Mouse (Mus musculus): Measurements from ENCODE around the gene Dbi. TPM values are rescaled to one million over a fixed set of nuclear protein-coding genes. Genes with fewer than 3 reads are reported as not detected.

Dbi gene
- polyA plus RNA-seq, 1 experiment, result 247 TPM

DNA sequence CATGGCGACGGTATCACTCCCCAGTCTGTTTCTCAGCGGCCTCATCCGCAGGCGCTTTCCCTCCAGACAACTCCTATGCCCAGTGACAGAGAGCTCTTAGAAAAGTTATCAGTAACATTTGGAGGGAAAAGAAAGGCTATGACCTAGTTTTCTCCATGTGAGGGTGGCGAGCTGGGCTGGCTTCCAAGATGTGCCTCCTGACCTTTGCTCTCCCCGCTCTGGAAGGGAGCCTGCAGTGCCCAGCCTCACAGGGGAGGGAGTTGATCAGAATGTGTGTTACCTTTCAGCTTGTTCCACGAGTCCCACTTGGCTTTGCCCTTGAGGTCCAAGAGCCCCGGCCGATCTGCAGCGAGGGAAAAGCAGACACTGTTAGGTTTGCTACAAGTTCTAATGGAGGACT lies 4.8 kb downstream of the Dbi start:
- TF ChIP-seq POLR2A (IDR thresholded peaks at IDR 0.05; ENCODE audit: control insufficient read depth, extremely low read depth, insufficient read depth, low read length, poor library complexity) (no peak), CTCF (IDR thresholded peaks at IDR 0.05; ENCODE audit: borderline replicate concordance, control insufficient read depth, extremely low read depth, insufficient read depth, low read length, poor library complexity) (no peak)
- H3K27me3 ChIP-seq (ENCODE audit: control insufficient read depth, insufficient read depth, low read length), result no peaks in the 10 kb centered on the region
- no peak for DNase-seq
- 97% methylated on average over 11 of the region's 11 CpGs for WGBS
- H3K4me3 ChIP-seq (ENCODE audit: control insufficient read depth, insufficient read depth, low read length), result no peak overlapping the region
- no peak overlapping the region for H3K27ac ChIP-seq (ENCODE audit: control insufficient read depth, insufficient read depth, low read length)
- peaks cover 28% of the 10 kb centered on the region for H3K36me3 ChIP-seq (ENCODE audit: control insufficient read depth, insufficient read depth, low read length)
- peaks cover 11% of the 10 kb centered on the region for H3K4me1 ChIP-seq (replicated peaks; ENCODE audit: control insufficient read depth, insufficient read depth, low read length)

DNA sequence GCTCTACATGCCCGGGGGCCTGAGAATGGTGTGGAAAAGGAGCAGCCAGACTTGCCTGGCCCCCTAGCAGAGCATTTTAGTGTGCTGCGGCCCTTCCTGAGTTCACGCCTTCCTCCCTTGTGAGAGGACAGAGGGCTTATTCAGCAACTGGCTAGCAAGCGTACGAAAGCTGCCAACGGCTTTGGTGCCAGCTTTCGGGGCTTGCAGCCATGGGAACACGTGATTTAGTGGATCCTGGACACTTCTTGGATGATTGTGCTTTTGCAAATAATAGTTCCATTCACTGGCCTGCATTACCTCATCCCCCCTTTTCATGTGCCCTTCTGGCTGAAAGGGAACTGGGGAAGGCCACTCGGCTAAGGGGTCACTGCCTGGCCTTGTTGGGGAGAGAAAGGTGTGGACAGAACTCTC lies 5.2 kb downstream of the Dbi start:
- Histone ChIP-seq H3K4me1 (replicated peaks; ENCODE audit: control insufficient read depth, insufficient read depth, low read length) (peaks cover 11% of the 10 kb centered on the region), H3K36me3 (ENCODE audit: control insufficient read depth, insufficient read depth, low read length) (peaks cover 28% of the 10 kb centered on the region), H3K4me3 (ENCODE audit: control insufficient read depth, insufficient read depth, low read length) (no peak overlapping the region), H3K27ac (ENCODE audit: control insufficient read depth, insufficient read depth, low read length) (no peak overlapping the region), H3K27me3 (ENCODE audit: control insufficient read depth, insufficient read depth, low read length) (no peaks in the 10 kb centered on the region)
- WGBS, result 96% methylated on average over 9 of the region's 9 CpGs
- TF ChIP-seq CTCF (IDR thresholded peaks at IDR 0.05; ENCODE audit: borderline replicate concordance, control insufficient read depth, extremely low read depth, insufficient read depth, low read length, poor library complexity), result no peak
- no peak for TF ChIP-seq POLR2A (IDR thresholded peaks at IDR 0.05; ENCODE audit: control insufficient read depth, extremely low read depth, insufficient read depth, low read length, poor library complexity)
- no peak for DNase-seq

DNA sequence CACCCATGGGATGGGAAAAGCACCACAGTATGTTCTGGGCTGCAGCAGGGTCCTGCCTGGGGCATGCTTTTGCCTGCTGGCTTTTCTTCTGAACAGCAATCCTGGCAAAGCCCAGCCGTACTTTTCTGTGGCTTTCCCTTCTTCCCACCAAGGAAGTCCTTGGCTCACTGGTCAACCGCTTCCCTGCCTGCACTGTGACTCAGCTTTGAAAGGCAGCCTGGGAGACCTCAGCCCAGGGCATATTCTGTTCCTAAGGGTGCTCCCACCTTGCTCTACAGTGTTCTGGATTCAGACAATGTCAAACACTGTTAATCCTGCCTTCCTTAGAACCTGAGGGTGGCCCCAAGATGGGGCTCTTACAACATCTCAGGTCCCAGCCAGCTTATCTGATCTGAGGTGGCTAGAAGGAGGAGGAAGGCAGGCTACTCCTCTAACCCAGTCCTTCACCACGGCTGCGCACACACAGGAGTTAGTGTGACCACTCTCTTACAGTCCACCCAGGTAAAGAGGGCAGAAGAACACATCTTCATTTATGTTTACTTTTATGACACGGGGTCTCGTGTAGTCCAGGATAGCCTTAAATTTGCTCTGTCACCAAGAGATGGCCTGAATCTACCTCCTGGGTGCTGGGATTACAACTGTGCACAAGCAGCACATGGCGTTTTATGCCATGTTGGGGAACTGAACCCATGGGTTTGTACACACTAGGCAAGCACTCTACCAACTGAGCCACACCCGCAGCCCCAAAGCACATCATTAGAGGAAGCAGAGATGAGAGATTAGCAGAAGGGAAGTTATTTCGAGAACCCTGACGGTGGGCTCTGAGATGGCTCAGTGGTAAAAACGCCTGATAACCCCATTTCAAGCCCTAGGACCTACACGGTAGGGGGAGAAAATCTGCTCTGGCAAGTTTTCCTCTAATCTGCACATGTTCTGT lies 8.4 kb downstream of the Dbi start:
- DNase-seq, result no peak
- WGBS, result 78% methylated on average over 12 of the region's 12 CpGs

DNA sequence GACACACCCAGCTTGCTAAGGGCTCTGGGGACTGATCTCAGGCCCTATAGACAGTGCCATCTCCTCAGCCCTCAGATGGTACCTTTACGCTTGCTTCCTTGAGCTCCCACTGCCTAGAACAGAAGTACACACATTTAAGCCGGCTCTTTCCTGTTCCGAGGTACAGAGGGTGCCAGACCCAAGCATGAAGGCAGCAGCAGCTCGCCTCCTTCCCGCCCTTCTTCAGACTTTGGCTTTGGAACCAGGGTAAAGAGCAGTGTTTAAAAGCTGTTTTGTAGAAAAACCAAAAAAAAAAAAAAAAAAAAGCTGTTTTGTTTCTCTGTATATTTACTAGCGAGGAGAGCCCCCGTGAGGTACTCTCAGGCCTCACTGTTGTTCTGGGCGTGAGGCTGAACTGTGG lies 9.1 kb downstream of the Dbi start:
- 98% methylated on average over 8 of the region's 8 CpGs for WGBS
- Histone ChIP-seq H3K4me1 (replicated peaks; ENCODE audit: control insufficient read depth, insufficient read depth, low read length) (no peaks in the 10 kb centered on the region), H3K4me3 (ENCODE audit: control insufficient read depth, insufficient read depth, low read length) (no peak overlapping the region), H3K36me3 (ENCODE audit: control insufficient read depth, insufficient read depth, low read length) (peaks cover 28% of the 10 kb centered on the region), H3K27me3 (ENCODE audit: control insufficient read depth, insufficient read depth, low read length) (no peaks in the 10 kb centered on the region), H3K27ac (ENCODE audit: control insufficient read depth, insufficient read depth, low read length) (no peak overlapping the region)
- TF ChIP-seq POLR2A (IDR thresholded peaks at IDR 0.05; ENCODE audit: control insufficient read depth, extremely low read depth, insufficient read depth, low read length, poor library complexity) (no peak), CTCF (IDR thresholded peaks at IDR 0.05; ENCODE audit: borderline replicate concordance, control insufficient read depth, extremely low read depth, insufficient read depth, low read length, poor library complexity) (no peak)
- DNase-seq, result no peak

More for the DNA sequence above, 8.4 kb downstream of the Dbi start:
- TF ChIP-seq POLR2A (IDR thresholded peaks at IDR 0.05; ENCODE audit: control insufficient read depth, extremely low read depth, insufficient read depth, low read length, poor library complexity) (no peak), CTCF (IDR thresholded peaks at IDR 0.05; ENCODE audit: borderline replicate concordance, control insufficient read depth, extremely low read depth, insufficient read depth, low read length, poor library complexity) (no peak)
- no peak overlapping the region for H3K27ac ChIP-seq (ENCODE audit: control insufficient read depth, insufficient read depth, low read length)
- no peaks in the 10 kb centered on the region for H3K27me3 ChIP-seq (ENCODE audit: control insufficient read depth, insufficient read depth, low read length)
- peaks cover 28% of the 10 kb centered on the region for H3K36me3 ChIP-seq (ENCODE audit: control insufficient read depth, insufficient read depth, low read length)
- H3K4me3 ChIP-seq (ENCODE audit: control insufficient read depth, insufficient read depth, low read length), result no peak overlapping the region
- H3K4me1 ChIP-seq (replicated peaks; ENCODE audit: control insufficient read depth, insufficient read depth, low read length), result no peaks in the 10 kb centered on the region

DNA sequence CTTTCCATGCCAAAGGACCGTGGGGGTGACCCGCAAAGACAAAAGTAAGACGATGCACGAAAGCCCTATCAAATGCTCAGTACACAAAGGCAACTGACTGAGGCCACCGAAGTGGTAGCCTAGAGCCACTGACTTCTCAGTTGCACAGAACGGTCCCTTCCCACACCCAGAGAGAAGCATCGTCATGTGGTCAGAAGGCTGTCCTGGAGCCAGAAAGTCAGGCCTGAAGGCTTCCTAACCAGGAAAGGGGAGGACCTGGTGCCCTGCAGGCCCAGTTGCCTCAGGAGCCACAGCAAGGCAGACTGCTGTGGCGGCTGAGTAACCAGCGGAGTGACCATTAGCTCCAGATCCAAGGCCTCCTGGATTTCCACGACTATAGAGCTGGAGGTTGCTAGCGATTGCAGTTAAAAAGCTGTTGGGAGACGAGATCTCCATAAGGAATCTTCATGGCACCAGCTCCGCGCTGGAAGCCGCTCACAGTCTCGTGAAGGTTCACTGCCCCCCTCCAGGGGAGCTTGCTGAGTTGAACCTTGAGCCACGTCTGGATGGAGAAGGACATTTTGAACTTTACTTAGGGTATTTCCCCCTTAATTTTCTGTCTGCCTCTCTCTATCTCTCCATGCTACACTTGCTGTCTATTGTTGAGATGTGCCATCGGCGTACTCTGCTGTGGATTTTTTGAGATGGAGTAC lies 11.0 kb downstream of the Dbi start:
- no peaks in the 10 kb centered on the region for H3K4me1 ChIP-seq (replicated peaks; ENCODE audit: control insufficient read depth, insufficient read depth, low read length)
- peaks cover 12% of the 10 kb centered on the region for H3K36me3 ChIP-seq (ENCODE audit: control insufficient read depth, insufficient read depth, low read length)
- H3K4me3 ChIP-seq (ENCODE audit: control insufficient read depth, insufficient read depth, low read length), result no peak overlapping the region
- WGBS, result 95% methylated on average over 19 of the region's 19 CpGs
- H3K27ac ChIP-seq (ENCODE audit: control insufficient read depth, insufficient read depth, low read length), result no peak overlapping the region
- TF ChIP-seq CTCF (IDR thresholded peaks at IDR 0.05; ENCODE audit: borderline replicate concordance, control insufficient read depth, extremely low read depth, insufficient read depth, low read length, poor library complexity), result no peak
- no peak for TF ChIP-seq POLR2A (IDR thresholded peaks at IDR 0.05; ENCODE audit: control insufficient read depth, extremely low read depth, insufficient read depth, low read length, poor library complexity)
- H3K27me3 ChIP-seq (ENCODE audit: control insufficient read depth, insufficient read depth, low read length), result no peaks in the 10 kb centered on the region
- no peak for DNase-seq

DNA sequence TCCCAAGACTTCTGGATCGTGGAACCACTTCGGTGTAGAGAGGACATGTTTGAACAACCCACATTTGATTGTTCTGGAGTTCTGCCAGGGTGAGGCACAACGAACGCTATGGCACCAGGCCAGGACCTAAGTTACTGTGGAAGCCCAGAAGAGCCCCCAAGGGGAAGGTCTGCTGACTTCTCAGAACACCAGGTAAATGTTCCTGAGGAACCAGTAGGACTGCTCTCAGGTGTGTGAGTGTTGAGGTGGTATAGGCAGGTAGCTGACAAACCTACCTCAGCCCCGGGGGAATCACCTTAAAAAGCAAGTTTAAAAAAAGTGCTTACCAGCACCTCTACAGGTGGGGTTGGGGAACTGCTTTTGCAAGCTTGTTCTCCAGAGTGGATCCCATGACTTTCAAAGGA lies 15.3 kb downstream of the Dbi start:
- no peaks in the 10 kb centered on the region for H3K27me3 ChIP-seq (ENCODE audit: control insufficient read depth, insufficient read depth, low read length)
- H3K27ac ChIP-seq (ENCODE audit: control insufficient read depth, insufficient read depth, low read length), result no peak overlapping the region
- H3K4me3 ChIP-seq (ENCODE audit: control insufficient read depth, insufficient read depth, low read length), result no peak overlapping the region
- WGBS, result 76% methylated on average over 5 of the region's 5 CpGs
- H3K36me3 ChIP-seq (ENCODE audit: control insufficient read depth, insufficient read depth, low read length), result no peaks in the 10 kb centered on the region
- no peak for DNase-seq
- no peaks in the 10 kb centered on the region for H3K4me1 ChIP-seq (replicated peaks; ENCODE audit: control insufficient read depth, insufficient read depth, low read length)
- TF ChIP-seq POLR2A (IDR thresholded peaks at IDR 0.05; ENCODE audit: control insufficient read depth, extremely low read depth, insufficient read depth, low read length, poor library complexity) (no peak), CTCF (IDR thresholded peaks at IDR 0.05; ENCODE audit: borderline replicate concordance, control insufficient read depth, extremely low read depth, insufficient read depth, low read length, poor library complexity) (no peak)

Data from thymus, adult 2 months (tissue).